ENCODE assay signal across 11 mouse cellular contexts in genomic region chr15:60309909-60310308, GRCm38 (mm10).
A peak's percentile ranks its signal among the peaks of the same experiment; 100 is the strongest.
DNase-seq lines count a peak whose midpoint lies in the region; ATAC-seq and TF ChIP-seq lines count a peak whose summit lies in the region.
"Had no signal": no experiment of that assay in that cellular context is flagged by ENCODE, and none has a peak within 500 bp of the region (broad histone marks: within the 10 kb centered on the region; RNA-seq: fewer than 3 reads in every experiment).

No protein-coding gene starts in this region.

- H3K27me3 ChIP-seq in liver, embryonic 11.5 days (replicated peaks; ENCODE audit: control insufficient read depth, insufficient read depth, low read length), result no peaks in the 10 kb centered on the region
- H3K27me3 ChIP-seq: kidney, embryonic 15.5 days; stomach, embryonic 15.5 days had no signal

- no peak overlapping the region for H3K4me3 ChIP-seq in layer of hippocampus, adult 2 months
- no peak overlapping the region for H3K4me3 ChIP-seq in liver, embryonic 11.5 days (ENCODE audit: low read depth, low read length)
- H3K4me3 ChIP-seq: kidney, embryonic 15.5 days; stomach, embryonic 15.5 days had no signal

- H3K9me3 ChIP-seq in liver, embryonic 11.5 days (ENCODE audit: control insufficient read depth, low read length), result no peaks in the 10 kb centered on the region
- H3K9me3 ChIP-seq: kidney, embryonic 15.5 days; stomach, embryonic 15.5 days had no signal

- H3K27ac ChIP-seq in layer of hippocampus, adult 2 months, result peak overlapping the region; percentile 83
- no peak overlapping the region for H3K27ac ChIP-seq in liver, embryonic 11.5 days (ENCODE audit: low read depth, low read length)
- H3K27ac ChIP-seq: kidney, embryonic 15.5 days; stomach, embryonic 15.5 days had no signal

- DNase-seq in brain, adult 2 months (ENCODE audit: low read depth, low spot score), result peak; percentile 84
- DNase-seq in brain, embryonic 18.5 days (ENCODE audit: low read depth, low spot score), result peak; percentile 54
- DNase-seq in layer of hippocampus, adult 2 months (ENCODE audit: low spot score in 2 of 2), result peak; percentile 75 to 83
- peak; percentile 41 to 87 for DNase-seq in left cerebral cortex, postnatal 25 days (ENCODE audit: low spot score in 2 of 2)
- DNase-seq in liver, embryonic 11.5 days (ENCODE audit: low spot score), result no peak
- no peak for DNase-seq in thymus, adult 18-20 months
- DNase-seq: gastrocnemius, postnatal 10 days; lung, postnatal 36 days had no signal

- intact Hi-C loops in left cerebral cortex, postnatal 25 days (cut with DNase I), result loop anchor here (2.0 kb wide), 1 partner anchor 213 kb away; no protein-coding TSS in a partner anchor

- WGBS in liver, embryonic 11.5 days, result 70% methylated on average over 3 of the region's 3 CpGs

- H3K9ac ChIP-seq in liver, embryonic 11.5 days (ENCODE audit: low read depth, low read length), result no peak overlapping the region
- H3K9ac ChIP-seq: kidney, embryonic 15.5 days; stomach, embryonic 15.5 days had no signal

- H3K36me3 ChIP-seq in liver, embryonic 11.5 days (ENCODE audit: control insufficient read depth, insufficient read depth, low read length), result no peaks in the 10 kb centered on the region
- H3K36me3 ChIP-seq: kidney, embryonic 15.5 days; stomach, embryonic 15.5 days had no signal

- H3K4me1 ChIP-seq in liver, embryonic 11.5 days (replicated peaks; ENCODE audit: control insufficient read depth, insufficient read depth, low read length), result no peaks in the 10 kb centered on the region
- H3K4me1 ChIP-seq: kidney, embryonic 15.5 days; stomach, embryonic 15.5 days had no signal

- no peak for TF ChIP-seq CTCF in layer of hippocampus, adult 2 months (conservative IDR thresholded peaks at IDR 0.05)

- no peak for ATAC-seq in liver, embryonic 11.5 days (replicated peaks; ENCODE audit: low FRiP score)
- no peak for ATAC-seq in CD4-positive, CD25-positive, alpha-beta regulatory T cell, adult 4 months

- no peak overlapping the region for H3K4me2 ChIP-seq in liver, embryonic 11.5 days
- H3K4me2 ChIP-seq: kidney, embryonic 15.5 days; stomach, embryonic 15.5 days had no signal

Comparison
In these comparisons a context has a peak if more than half of its experiments do, and no peak if none do; other contexts are left out.
1. DNase-seq: peak in brain, adult 2 months (single experiment), brain, embryonic 18.5 days (single experiment), layer of hippocampus, adult 2 months (2 of 2) and left cerebral cortex, postnatal 25 days (2 of 2); none in liver, embryonic 11.5 days (single experiment) and thymus, adult 18-20 months (0 of 2).